ENCODE assay signal across 16 mouse cellular contexts in the genomic region with DNA sequence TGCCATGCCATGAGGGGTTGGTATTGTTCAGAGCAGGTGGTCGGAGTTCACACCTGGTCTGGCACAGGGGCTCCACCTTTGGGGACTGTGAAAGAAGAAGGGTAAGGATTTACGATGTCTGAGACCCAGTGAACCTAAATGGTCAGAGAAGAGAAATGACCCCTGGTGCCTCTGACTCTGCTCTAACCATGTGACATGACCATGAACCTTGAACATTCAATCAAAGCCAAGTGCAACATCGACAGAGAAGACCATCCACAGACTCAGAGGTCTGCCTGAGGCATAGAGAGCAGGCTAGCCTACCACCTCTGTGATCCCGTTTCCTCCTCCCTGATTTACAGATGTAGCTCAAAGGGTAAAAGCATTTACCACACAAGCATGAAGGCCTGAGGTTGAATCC.
"Had no signal": no experiment of that assay in that cellular context is flagged by ENCODE, and none has a peak within 500 bp of the region (broad histone marks: within the 10 kb centered on the region; RNA-seq: fewer than 3 reads in every experiment).

No protein-coding gene starts in this region.

- H3K9me3 ChIP-seq: neural tube, embryonic 12.5 days; neural tube, embryonic 13.5 days; neural tube, embryonic 15.5 days; stomach, embryonic 15.5 days had no signal

- H3K9ac ChIP-seq: neural tube, embryonic 12.5 days; neural tube, embryonic 13.5 days; neural tube, embryonic 15.5 days; stomach, embryonic 15.5 days had no signal

- H3K27ac ChIP-seq: neural tube, embryonic 12.5 days; neural tube, embryonic 13.5 days; neural tube, embryonic 15.5 days; stomach, embryonic 15.5 days; stomach, postnatal 0 days had no signal

- H3K27me3 ChIP-seq: neural tube, embryonic 12.5 days; neural tube, embryonic 13.5 days; neural tube, embryonic 15.5 days; stomach, embryonic 15.5 days had no signal

- H3K4me1 ChIP-seq: neural tube, embryonic 12.5 days; stomach, embryonic 15.5 days had no signal

- DNase-seq: retina, postnatal 1 day; right cerebral cortex, adult 18-20 months; right cerebral cortex, postnatal 25 days; right cerebral cortex, postnatal 4 days; spleen, adult 18-20 months; thymus, adult 18-20 months; thymus, adult 2 months; thymus, postnatal 14 days; thymus, postnatal 25 days; thymus, postnatal 36 days; thymus, postnatal 4 days had no signal

- H3K4me3 ChIP-seq: neural tube, embryonic 12.5 days; neural tube, embryonic 13.5 days; neural tube, embryonic 15.5 days; stomach, embryonic 15.5 days had no signal

- H3K36me3 ChIP-seq: neural tube, embryonic 12.5 days; neural tube, embryonic 13.5 days; neural tube, embryonic 15.5 days; stomach, embryonic 15.5 days had no signal
